Mouse (Mus musculus) bone marrow macrophage, adult 2 months (primary cell): Measurements from ENCODE around the gene Acoxl. TPM values are rescaled to one million over a fixed set of nuclear protein-coding genes. Genes with fewer than 3 reads are reported as not detected.

Source experiments
- H3K27ac ChIP-seq: 2 replicates; pipeline ENCODE4 v1.5.1; 2012; ENCODE audit warnings: low read depth, low read length; ENCODE audit not compliant: insufficient read depth
- H3K4me1 ChIP-seq: 2 replicates; pipeline ENCODE4 v1.6.1; 2012; ENCODE audit warnings: low read length; ENCODE audit not compliant: control insufficient read depth, insufficient read depth
- H3K4me3 ChIP-seq: 2 replicates; pipeline ENCODE4 v1.5.1; 2012; ENCODE audit warnings: mild to moderate bottlenecking, low read length, moderate library complexity; ENCODE audit not compliant: insufficient read depth
- CTCF ChIP-seq: IDR thresholded peaks from 2 replicates; pipeline ENCODE4 v1.5.1; 2012; ENCODE audit warnings: low read depth, mild to moderate bottlenecking, low read length, moderate library complexity
- POLR2A ChIP-seq: IDR thresholded peaks from 2 replicates; pipeline ENCODE4 v1.6.1; 2012; ENCODE audit warnings: mild to moderate bottlenecking, low read depth, low read length, borderline replicate concordance
- polyA plus RNA-seq: library from polyadenylated mRNA; stranded (reverse); fragments of >200 nt; gene quantifications from 2 replicates; pipeline ENCODE4 v1.2.4, GENCODE M21; 2012; ENCODE audit not compliant: missing spikeins, insufficient read depth, insufficient read length

Acoxl gene
- polyA plus RNA-seq, 1 experiment: not detected

- H3K27ac ChIP-seq: no peak overlapping the region
- H3K4me3 ChIP-seq: no peak overlapping the region
- H3K4me1 ChIP-seq: peaks cover 19% of the 10 kb centered on the region
- TF ChIP-seq POLR2A (no peak), CTCF (no peak)
Observed at GRCm38 (mm10) chr2:128084607-128085006, 245.9 kb downstream of the Acoxl start.

- peak overlapping the region; percentile 7 for H3K27ac ChIP-seq
- H3K4me3 ChIP-seq: no peak overlapping the region
- TF ChIP-seq POLR2A (no peak), CTCF (no peak)
- peaks cover 19% of the 10 kb centered on the region for H3K4me1 ChIP-seq
Observed at GRCm38 (mm10) chr2:128085481-128085880, 246.8 kb downstream of the Acoxl start.

GRCm38 (mm10) chr2:128086301-128086886 is 247.7 kb downstream of the Acoxl start:
- Histone ChIP-seq H3K4me3 (no peak overlapping the region), H3K4me1 (peaks cover 19% of the 10 kb centered on the region), H3K27ac (no peak overlapping the region)
- no peak for TF ChIP-seq CTCF
- TF ChIP-seq POLR2A: no peak

DNA sequence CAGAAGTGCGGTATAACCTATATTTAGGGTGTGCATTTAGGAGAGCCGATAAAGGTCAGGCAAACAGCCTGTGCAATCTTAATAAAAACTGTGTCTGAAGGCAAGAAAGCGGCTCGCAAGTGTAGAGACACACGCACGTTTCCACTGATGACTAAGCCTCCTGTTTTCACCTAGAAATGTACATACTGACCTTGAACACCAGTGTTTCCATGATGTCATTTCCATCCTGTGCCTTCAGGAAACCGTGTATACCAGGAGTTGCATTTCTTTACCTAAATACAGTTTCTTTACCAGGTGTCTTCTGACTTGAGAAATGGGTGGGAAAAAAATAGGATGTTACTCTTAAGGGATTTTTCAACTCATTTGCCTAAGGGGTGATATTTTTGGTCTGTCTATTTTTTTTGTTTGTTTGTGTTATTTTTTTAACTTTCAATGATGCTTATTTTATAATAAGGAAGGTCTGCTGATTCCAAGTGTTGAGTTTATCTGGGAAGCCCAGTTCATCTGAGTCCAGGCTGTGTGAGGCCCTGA is 248.4 kb downstream of the Acoxl start:
- no peak overlapping the region for H3K27ac ChIP-seq
- peaks cover 19% of the 10 kb centered on the region for H3K4me1 ChIP-seq
- TF ChIP-seq POLR2A: no peak
- TF ChIP-seq CTCF: no peak
- H3K4me3 ChIP-seq: no peak overlapping the region

GRCm38 (mm10) chr2:128087798-128088545 is 249.3 kb downstream of the Acoxl start:
- peaks cover 10% of the 10 kb centered on the region for H3K4me1 ChIP-seq
- no peak for TF ChIP-seq CTCF
- no peak for TF ChIP-seq POLR2A
- no peak overlapping the region for H3K27ac ChIP-seq
- no peak overlapping the region for H3K4me3 ChIP-seq

GRCm38 (mm10) chr2:128090283-128090885 is 251.7 kb downstream of the Acoxl start:
- Histone ChIP-seq H3K27ac (no peak overlapping the region), H3K4me3 (no peak overlapping the region), H3K4me1 (peaks cover 7% of the 10 kb centered on the region)
- TF ChIP-seq POLR2A: no peak
- no peak for TF ChIP-seq CTCF

DNA sequence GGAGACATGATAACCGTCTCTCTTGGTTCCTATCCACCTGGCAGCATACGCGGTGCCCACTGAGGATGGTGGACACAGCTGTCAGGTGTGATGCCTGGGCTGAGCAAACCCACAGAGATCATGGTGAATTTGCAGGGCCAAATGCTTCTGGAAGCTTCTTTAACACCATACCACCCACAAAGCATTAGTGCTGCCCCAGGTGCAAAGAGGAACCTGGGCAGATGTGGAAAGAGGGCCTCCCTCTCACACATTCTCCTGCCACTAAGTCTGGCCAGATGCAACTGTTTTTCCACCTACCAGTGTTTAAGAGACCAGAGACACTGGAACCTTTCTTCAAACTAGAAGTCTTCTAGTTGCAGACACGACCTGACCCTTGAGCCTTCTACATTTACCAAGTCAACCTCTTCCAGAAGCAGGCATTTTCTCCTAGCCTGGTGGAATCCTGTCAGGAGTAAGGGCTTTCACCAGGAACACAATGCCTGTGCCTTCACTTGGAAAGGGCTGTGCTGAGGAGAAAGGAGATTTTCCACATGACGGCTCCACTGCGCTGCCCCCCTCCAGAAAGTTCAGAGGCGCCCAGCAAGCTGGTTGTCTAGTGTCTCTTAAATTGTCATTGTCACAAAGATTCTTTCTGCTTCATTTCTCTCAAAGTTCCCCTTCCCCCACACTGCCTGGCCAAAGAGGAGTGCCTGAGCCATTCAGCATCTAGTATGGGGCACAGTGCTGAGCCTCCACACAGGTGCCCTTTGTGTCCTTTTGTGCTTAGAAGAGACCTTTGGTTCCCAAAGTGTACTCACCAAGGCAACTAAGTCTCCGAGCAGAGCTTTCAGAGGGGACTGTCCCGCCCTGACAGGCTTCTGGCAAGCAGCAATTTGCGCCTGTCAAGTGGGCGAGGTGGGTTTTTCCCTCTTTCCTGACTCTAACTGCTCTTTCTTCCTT is 253.0 kb downstream of the Acoxl start:
- Histone ChIP-seq H3K4me1 (peaks cover 4% of the 10 kb centered on the region; the same call in 1 of the 2 replicates), H3K4me3 (no peak overlapping the region), H3K27ac (no peak overlapping the region)
- TF ChIP-seq POLR2A: no peak
- no peak for TF ChIP-seq CTCF

DNA sequence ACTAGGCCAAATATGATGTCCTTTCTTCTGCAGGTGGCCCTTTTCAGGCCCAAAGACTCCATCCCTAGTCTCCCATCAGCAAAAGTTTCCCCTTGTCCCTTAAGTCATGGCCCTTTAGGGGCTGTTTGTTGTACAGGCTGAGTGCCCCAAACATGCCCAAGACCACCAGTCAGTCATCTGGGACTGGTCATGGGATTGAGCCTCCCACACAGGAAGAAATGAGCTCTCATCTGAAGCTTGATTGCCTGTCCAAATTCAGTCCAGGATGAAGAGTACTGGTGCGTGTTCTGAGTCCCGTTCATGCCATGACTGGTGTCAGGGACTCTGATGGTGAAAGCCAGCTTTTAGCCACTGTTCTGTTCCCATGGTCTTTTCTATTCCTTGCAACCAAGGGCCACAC is 253.8 kb downstream of the Acoxl start:
- no peak overlapping the region for H3K4me3 ChIP-seq
- TF ChIP-seq POLR2A (no peak), CTCF (no peak)
- H3K4me1 ChIP-seq: peaks cover 4% of the 10 kb centered on the region; the same call in 1 of the 2 replicates
- H3K27ac ChIP-seq: no peak overlapping the region

DNA sequence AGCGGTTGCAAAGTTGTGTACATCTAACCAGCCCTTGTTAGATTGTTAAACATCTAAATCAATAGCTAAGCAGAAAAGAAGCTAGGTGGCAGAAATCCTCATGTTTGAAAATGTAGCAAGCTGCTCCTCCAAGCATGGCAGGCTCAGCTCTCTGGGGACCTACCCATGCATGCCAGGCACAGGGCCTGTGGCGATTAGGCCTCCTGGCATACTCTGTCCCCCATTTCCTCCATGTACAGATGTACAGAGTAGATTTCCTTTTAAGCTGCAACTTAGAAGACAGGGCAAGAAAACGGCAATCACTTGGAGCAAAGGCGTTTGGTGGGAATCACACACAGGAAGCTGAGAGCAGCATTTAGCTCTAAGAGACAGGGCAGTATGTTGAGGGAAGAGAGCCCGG is 255.5 kb downstream of the Acoxl start:
- no peak for TF ChIP-seq POLR2A
- TF ChIP-seq CTCF: no peak
- Histone ChIP-seq H3K4me3 (no peak overlapping the region), H3K4me1 (peaks cover 7% of the 10 kb centered on the region), H3K27ac (no peak overlapping the region)
